Mouse (Mus musculus) bone marrow, adult 2 months (tissue): Measurements from ENCODE around the gene Glis1. TPM values are rescaled to one million over a fixed set of nuclear protein-coding genes. Genes with fewer than 3 reads are reported as not detected.
A peak's percentile ranks its signal among the peaks of the same experiment; 100 is the strongest.

ENCODE experiments used
- H3K27ac ChIP-seq: fragments of 200-500 bp; 2 replicates; pipeline ENCODE4 v1.5.1; 2012; ENCODE audit warnings: low read depth, mild to moderate bottlenecking, control low read depth, inconsistent platforms, low read length; ENCODE audit not compliant: control insufficient read depth, poor library complexity, insufficient read depth
- H3K4me1 ChIP-seq: fragments of 200-500 bp; 2 replicates; pipeline ENCODE4 v1.6.1; 2011; ENCODE audit warnings: low read length; ENCODE audit not compliant: control insufficient read depth, insufficient read depth
- H3K4me3 ChIP-seq: fragments of 200-500 bp; replicated peaks from 2 replicates; pipeline ENCODE3; 2011; ENCODE audit warnings: mild to moderate bottlenecking, low read depth, low read length, control low read depth; ENCODE audit not compliant: control insufficient read depth
- CTCF ChIP-seq: fragments of 200-500 bp; IDR thresholded peaks from 2 replicates; pipeline ENCODE4 v1.5.1; 2011; ENCODE audit warnings: low read length, control low read depth; ENCODE audit not compliant: control insufficient read depth, insufficient read depth
- POLR2A ChIP-seq: fragments of 200-500 bp; IDR thresholded peaks from 2 replicates; pipeline ENCODE4 v1.6.1; 2011; ENCODE audit warnings: low read depth, mild to moderate bottlenecking, control low read depth, low read length, borderline replicate concordance; ENCODE audit not compliant: control insufficient read depth
- WGBS: fragments of 180-500 bp; shearing (Covaris S2); methylation state at CpG from one replicate; pipeline ENCODE4 v1.1.7; 2018; 5-methylcytosine and 5-hydroxymethylcytosine counted together
- polyA plus RNA-seq: library from polyadenylated mRNA; stranded (reverse); fragments of >200 nt; gene quantifications from 2 replicates; pipeline ENCODE4 v1.2.4, GENCODE M21; 2011; ENCODE audit warnings: low replicate concordance; ENCODE audit not compliant: missing spikeins, insufficient read depth, insufficient read length

The Glis1 gene
- polyA plus RNA-seq, 1 experiment: not detected

- 82% methylated on average over 5 of the region's 5 CpGs for WGBS
- TF ChIP-seq CTCF: no peak
- TF ChIP-seq POLR2A: no peak
- Histone ChIP-seq H3K4me1 (no peaks in the 10 kb centered on the region), H3K4me3 (no peak overlapping the region), H3K27ac (no peak overlapping the region)
Measured at GRCm38 (mm10) chr4:107648959-107649485, 214.6 kb downstream of the Glis1 start.

DNA sequence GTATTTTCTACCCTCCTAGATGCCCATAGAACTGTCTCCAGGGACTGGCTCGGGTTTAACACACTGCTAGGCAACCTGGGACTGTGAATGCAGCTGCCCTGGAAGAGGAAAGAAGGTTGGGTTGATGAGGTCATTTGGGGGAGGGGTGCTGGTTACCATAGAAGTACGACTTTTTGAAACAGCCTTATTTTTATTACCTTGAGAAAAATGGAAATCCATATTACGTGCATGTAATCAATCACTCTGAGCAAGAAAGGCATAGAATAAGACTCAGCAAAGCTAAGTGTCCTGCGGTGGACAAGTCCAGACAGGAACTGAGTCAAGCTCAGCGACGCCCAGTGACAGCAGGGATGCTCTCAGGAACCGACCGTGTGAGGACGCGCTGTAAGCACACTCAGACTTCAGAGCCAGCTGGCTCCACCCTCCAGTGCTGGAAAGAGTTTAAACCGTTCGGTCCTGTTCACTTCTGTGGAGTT is 216.7 kb downstream of the Glis1 start:
- no peaks in the 10 kb centered on the region for H3K4me1 ChIP-seq
- no peak overlapping the region for H3K27ac ChIP-seq
- WGBS: 57% methylated on average over 12 of the region's 12 CpGs
- no peak overlapping the region for H3K4me3 ChIP-seq
- TF ChIP-seq CTCF (no peak), POLR2A (no peak)

GRCm38 (mm10) chr4:107652598-107653279 is 218.3 kb downstream of the Glis1 start:
- no peak overlapping the region for H3K4me3 ChIP-seq
- no peaks in the 10 kb centered on the region for H3K4me1 ChIP-seq
- WGBS: 3% methylated on average over 7 of the region's 7 CpGs
- no peak overlapping the region for H3K27ac ChIP-seq
- TF ChIP-seq CTCF (peak; percentile 54), POLR2A (no peak)

GRCm38 (mm10) chr4:107653280-107653643 is 218.9 kb downstream of the Glis1 start:
- WGBS: 41% methylated on average over 5 of the region's 5 CpGs
- no peak overlapping the region for H3K27ac ChIP-seq
- no peak for TF ChIP-seq POLR2A
- no peaks in the 10 kb centered on the region for H3K4me1 ChIP-seq
- no peak overlapping the region for H3K4me3 ChIP-seq

- TF ChIP-seq POLR2A (no peak), CTCF (no peak)
- 89% methylated on average over 11 of the region's 11 CpGs for WGBS
- H3K4me1 ChIP-seq: no peaks in the 10 kb centered on the region; the same call in 1 of the 2 replicates
- H3K27ac ChIP-seq: no peak overlapping the region
- H3K4me3 ChIP-seq: no peak overlapping the region
Measured at GRCm38 (mm10) chr4:107660649-107661048, 226.3 kb downstream of the Glis1 start.

GRCm38 (mm10) chr4:107668514-107668913 is 234.1 kb downstream of the Glis1 start:
- TF ChIP-seq POLR2A (no peak), CTCF (no peak)
- WGBS: 68% methylated on average over 2 of the region's 2 CpGs
- H3K4me3 ChIP-seq: no peak overlapping the region
- no peaks in the 10 kb centered on the region; the same call in 1 of the 2 replicates for H3K4me1 ChIP-seq
- H3K27ac ChIP-seq: no peak overlapping the region

GRCm38 (mm10) chr4:107670731-107671130 is 236.3 kb downstream of the Glis1 start:
- WGBS: 73% methylated on average over 5 of the region's 5 CpGs
- no peak for TF ChIP-seq CTCF
- TF ChIP-seq POLR2A: no peak

GRCm38 (mm10) chr4:107673638-107674321 is 239.4 kb downstream of the Glis1 start:
- Histone ChIP-seq H3K4me1 (peaks cover 4% of the 10 kb centered on the region), H3K4me3 (no peak overlapping the region), H3K27ac (no peak overlapping the region)
- WGBS: 21% methylated on average over 23 of the region's 23 CpGs
- TF ChIP-seq CTCF: peak; percentile 56
- no peak for TF ChIP-seq POLR2A

More at GRCm38 (mm10) chr4:107670731-107671130, 236.3 kb downstream of the Glis1 start:
- Histone ChIP-seq H3K4me3 (no peak overlapping the region), H3K4me1 (peaks cover 1% of the 10 kb centered on the region), H3K27ac (no peak overlapping the region)
